Mouse (Mus musculus) erythroblast, embryonic 14.5 days (primary cell): ENCODE measurements around the gene Noct.

Experiments used
- GATA1 ChIP-seq: IDR thresholded peaks from 2 replicates; pipeline ENCODE4 v1.6.1; 2012; ENCODE audit warnings: low read length, inconsistent platforms, mixed read lengths
- TAL1 ChIP-seq: IDR thresholded peaks from 3 replicates; pipeline ENCODE4 v1.6.1; 2012; ENCODE audit warnings: low read length, inconsistent platforms, mixed read lengths

- TF ChIP-seq GATA1 (no peak), TAL1 (no peak)
These were observed 22.3 kb upstream of the Noct start for GRCm38 (mm10) chr3:51201986-51202385.
